Mouse (Mus musculus) embryonic facial prominence, embryonic 13.5 days (tissue): Measurements from ENCODE around the gene Mipol1. TPM values are rescaled to one million over a fixed set of nuclear protein-coding genes. Genes with fewer than 3 reads are reported as not detected.

ENCODE experiments used
- ATAC-seq: fragments of 200-750 bp; cut with Nextera tagmentation; 2 replicates; pipeline ENCODE4 v1.8.0; 2017; ENCODE audit warnings: low read depth; ENCODE audit not compliant: insufficient number of reproducible peaks, insufficient read depth, low FRiP score, low TSS enrichment
- H3K27ac ChIP-seq: fragments of 300-500 bp; sonication (generic); 2 replicates; pipeline ENCODE4 v1.5.1; 2015; ENCODE audit warnings: moderate library complexity, mild to moderate bottlenecking, inconsistent platforms
- H3K27me3 ChIP-seq: fragments of 300-500 bp; sonication (generic); 2 replicates; pipeline ENCODE4 v1.6.1; 2015; ENCODE audit warnings: mild to moderate bottlenecking, inconsistent platforms
- H3K36me3 ChIP-seq: fragments of 300-500 bp; sonication (generic); 2 replicates; pipeline ENCODE4 v1.6.1; 2015; ENCODE audit warnings: mild to moderate bottlenecking, inconsistent platforms
- H3K4me1 ChIP-seq: fragments of 300-500 bp; sonication (generic); 2 replicates; pipeline ENCODE4 v1.6.1; 2015; ENCODE audit warnings: inconsistent platforms
- H3K4me2 ChIP-seq: fragments of 300-500 bp; sonication (generic); 2 replicates; pipeline ENCODE4 v1.6.1; 2015; ENCODE audit warnings: moderate library complexity, mild to moderate bottlenecking, inconsistent platforms
- H3K4me3 ChIP-seq: fragments of 300-500 bp; sonication (generic); 2 replicates; pipeline ENCODE4 v1.5.1; 2015; ENCODE audit warnings: mild to moderate bottlenecking, inconsistent platforms
- H3K9ac ChIP-seq: fragments of 300-500 bp; sonication (generic); 2 replicates; pipeline ENCODE4 v1.6.1; 2015; ENCODE audit warnings: mild to moderate bottlenecking, inconsistent platforms
- H3K9me3 ChIP-seq: fragments of 300-500 bp; sonication (generic); 2 replicates; pipeline ENCODE4 v1.6.1; 2016; ENCODE audit warnings: inconsistent platforms
- WGBS: fragments of 180-500 bp; shearing (Covaris S2); methylation state at CpG from one replicate; pipeline ENCODE4 v1.1.7; 2015; ENCODE audit warnings: mixed read lengths; 5-methylcytosine and 5-hydroxymethylcytosine counted together
- polyA plus RNA-seq: library from polyadenylated mRNA; unstranded; fragments of >200 nt; fragmentation: Nextera tagmentation; extraction: Ambion mirVana; gene quantifications from 2 replicates; pipeline ENCODE4 v1.2.1, GENCODE M21; 2015

Mipol1 gene
- polyA plus RNA-seq = 9.1 and 13.0 TPM in 2 replicates

- ATAC-seq = peak; percentile 93
- WGBS = under 1% methylated on average over 57 of the region's 58 CpGs
- H3K36me3 ChIP-seq = peaks cover 5% of the 10 kb centered on the region; the same call in 1 of the 2 replicates
Observed at GRCm38 (mm10) chr12:57230192-57230706, at the start of gene Mipol1, which contains the start of gene Prps1l3. Gene Mipol1, plus strand, starts transcription at chr12:57230427. Gene Prps1l3, plus strand, starts transcription at chr12:57230412.

GRCm38 (mm10) chr12:57184401-57185147 lies 45.7 kb upstream of the Mipol1 start:
- Histone ChIP-seq H3K36me3 (no peaks in the 10 kb centered on the region), H3K27ac (no peak overlapping the region), H3K4me2 (no peak overlapping the region), H3K4me3 (no peak overlapping the region), H3K4me1 (peaks cover 6% of the 10 kb centered on the region; the same call in 1 of the 2 replicates), H3K27me3 (peaks cover 14% of the 10 kb centered on the region), H3K9ac (no peak overlapping the region), H3K9me3 (no peaks in the 10 kb centered on the region)
- WGBS = 50% methylated on average over 2 of the region's 2 CpGs
- ATAC-seq = no peak

More at GRCm38 (mm10) chr12:57230192-57230706, at the start of gene Mipol1, which contains the start of gene Prps1l3:
- Histone ChIP-seq H3K4me2 (peak within 1 kb of the TSS; percentile 63), H3K9ac (peak within 1 kb of the TSS; percentile 93), H3K9me3 (no peaks in the 10 kb centered on the region), H3K27ac (peak within 1 kb of the TSS; percentile 93), H3K4me1 (peaks cover 7% of the 10 kb centered on the region), H3K27me3 (no peaks in the 10 kb centered on the region), H3K4me3 (peak within 1 kb of the TSS; percentile 79)

GRCm38 (mm10) chr12:57185475-57185874 lies 44.8 kb upstream of the Mipol1 start:
- Histone ChIP-seq H3K27ac (no peak overlapping the region), H3K9ac (no peak overlapping the region), H3K9me3 (no peaks in the 10 kb centered on the region), H3K4me1 (no peaks in the 10 kb centered on the region), H3K36me3 (no peaks in the 10 kb centered on the region), H3K4me2 (no peak overlapping the region), H3K4me3 (no peak overlapping the region), H3K27me3 (peaks cover 14% of the 10 kb centered on the region)
- 0% methylated on average over 1 of the region's 1 CpGs for WGBS
- no peak for ATAC-seq

GRCm38 (mm10) chr12:57186126-57186525 lies 44.1 kb upstream of the Mipol1 start:
- Histone ChIP-seq H3K27me3 (peaks cover 19% of the 10 kb centered on the region), H3K36me3 (no peaks in the 10 kb centered on the region), H3K27ac (no peak overlapping the region), H3K4me3 (no peak overlapping the region), H3K9ac (no peak overlapping the region), H3K4me2 (no peak overlapping the region), H3K4me1 (no peaks in the 10 kb centered on the region), H3K9me3 (no peaks in the 10 kb centered on the region)
- 73% methylated on average over 2 of the region's 2 CpGs for WGBS
- ATAC-seq = no peak

DNA sequence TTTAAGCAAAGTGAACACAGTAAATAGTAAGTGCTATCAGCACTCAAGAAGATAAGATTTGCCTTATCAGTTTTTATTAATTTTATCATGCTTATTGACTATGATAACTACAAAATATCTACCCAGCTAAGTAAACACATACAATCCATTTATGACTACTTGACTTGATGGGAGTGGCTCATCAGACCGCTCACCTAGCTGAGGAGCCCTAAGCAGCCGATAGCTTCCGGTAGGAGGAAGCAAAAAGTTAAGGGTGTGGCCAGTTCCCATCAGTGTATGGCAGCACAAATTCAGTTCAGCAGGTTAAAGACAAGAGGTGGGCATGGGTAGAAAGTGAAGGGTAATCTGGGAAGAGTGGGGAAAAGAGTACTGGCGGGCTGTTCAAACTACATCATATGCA lies 43.2 kb upstream of the Mipol1 start:
- 87% methylated on average over 4 of the region's 4 CpGs for WGBS
- Histone ChIP-seq H3K27me3 (peaks cover 23% of the 10 kb centered on the region), H3K4me3 (no peak overlapping the region), H3K4me1 (no peaks in the 10 kb centered on the region), H3K9ac (no peak overlapping the region), H3K9me3 (no peaks in the 10 kb centered on the region), H3K36me3 (no peaks in the 10 kb centered on the region), H3K4me2 (no peak overlapping the region), H3K27ac (no peak overlapping the region)
- no peak for ATAC-seq

- no peak for ATAC-seq
- H3K9me3 ChIP-seq = no peaks in the 10 kb centered on the region
- WGBS = 39% methylated on average over 3 of the region's 3 CpGs
Observed at GRCm38 (mm10) chr12:57194609-57195008, 35.6 kb upstream of the Mipol1 start.

DNA sequence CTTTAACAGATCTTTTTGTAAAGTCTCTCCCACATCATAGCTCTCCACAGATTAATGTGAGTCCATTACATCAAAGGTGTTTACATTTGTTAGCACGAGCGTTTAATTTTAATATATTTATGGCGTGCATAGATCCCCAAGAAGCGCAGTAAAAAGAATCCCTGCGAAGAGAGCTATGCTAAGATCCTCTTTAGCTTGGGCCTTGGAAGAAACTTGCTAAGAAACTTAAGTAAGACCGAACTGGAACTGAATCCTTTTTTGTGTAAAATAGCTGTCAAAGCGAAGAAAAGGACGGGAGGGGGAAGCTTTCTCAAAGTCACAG lies 34.0 kb upstream of the Mipol1 start:
- Histone ChIP-seq H3K9me3 (no peaks in the 10 kb centered on the region), H3K4me1 (no peaks in the 10 kb centered on the region), H3K27ac (no peak overlapping the region), H3K9ac (peak overlapping the region; percentile 75; the same call in 1 of the 2 replicates), H3K4me2 (peak overlapping the region; percentile 84), H3K4me3 (peak overlapping the region; percentile 54), H3K36me3 (no peaks in the 10 kb centered on the region), H3K27me3 (peaks cover 40% of the 10 kb centered on the region)
- ATAC-seq = no peak
- 11% methylated on average over 8 of the region's 8 CpGs for WGBS

More at GRCm38 (mm10) chr12:57194609-57195008, 35.6 kb upstream of the Mipol1 start:
- peaks cover 46% of the 10 kb centered on the region for H3K27me3 ChIP-seq
- H3K4me2 ChIP-seq = no peak overlapping the region
- H3K4me1 ChIP-seq = no peaks in the 10 kb centered on the region
- no peak overlapping the region for H3K27ac ChIP-seq
- H3K9ac ChIP-seq = no peak overlapping the region
- H3K36me3 ChIP-seq = no peaks in the 10 kb centered on the region
- H3K4me3 ChIP-seq = no peak overlapping the region

GRCm38 (mm10) chr12:57196608-57197362 lies 33.4 kb upstream of the Mipol1 start:
- Histone ChIP-seq H3K9me3 (no peaks in the 10 kb centered on the region), H3K27me3 (peaks cover 37% of the 10 kb centered on the region), H3K27ac (no peak overlapping the region), H3K4me3 (peak overlapping the region; percentile 54), H3K36me3 (no peaks in the 10 kb centered on the region), H3K9ac (peak overlapping the region; percentile 75), H3K4me2 (peak overlapping the region; percentile 84), H3K4me1 (no peaks in the 10 kb centered on the region)
- ATAC-seq = peak; percentile 29; the same call in 1 of the 2 replicates
- WGBS = 1% methylated on average over 59 of the region's 59 CpGs

GRCm38 (mm10) chr12:57197363-57198026 lies 32.7 kb upstream of the Mipol1 start, which contains the start of gene Slc25a21:
Gene Slc25a21, minus strand, starts transcription at chr12:57197472.
- peak within 1 kb of the TSS; percentile 75 for H3K9ac ChIP-seq
- H3K4me1 ChIP-seq = no peaks in the 10 kb centered on the region
- H3K4me2 ChIP-seq = peak within 1 kb of the TSS; percentile 84
- H3K27ac ChIP-seq = no peak within 1 kb of the TSS
- peaks cover 37% of the 10 kb centered on the region for H3K27me3 ChIP-seq
- no peaks in the 10 kb centered on the region for H3K36me3 ChIP-seq
- ATAC-seq = no peak
- 62% methylated on average over 10 of the region's 10 CpGs for WGBS
- H3K4me3 ChIP-seq = peak within 1 kb of the TSS; percentile 54
- no peaks in the 10 kb centered on the region for H3K9me3 ChIP-seq

- no peak for ATAC-seq
- peaks cover 37% of the 10 kb centered on the region for H3K27me3 ChIP-seq
- no peaks in the 10 kb centered on the region for H3K4me1 ChIP-seq
- H3K9ac ChIP-seq = no peak overlapping the region
- H3K36me3 ChIP-seq = no peaks in the 10 kb centered on the region
- no peak overlapping the region for H3K27ac ChIP-seq
- H3K9me3 ChIP-seq = no peaks in the 10 kb centered on the region
- no peak overlapping the region for H3K4me2 ChIP-seq
- no peak overlapping the region for H3K4me3 ChIP-seq
Observed at GRCm38 (mm10) chr12:57198269-57198668, 32.0 kb upstream of the Mipol1 start.

DNA sequence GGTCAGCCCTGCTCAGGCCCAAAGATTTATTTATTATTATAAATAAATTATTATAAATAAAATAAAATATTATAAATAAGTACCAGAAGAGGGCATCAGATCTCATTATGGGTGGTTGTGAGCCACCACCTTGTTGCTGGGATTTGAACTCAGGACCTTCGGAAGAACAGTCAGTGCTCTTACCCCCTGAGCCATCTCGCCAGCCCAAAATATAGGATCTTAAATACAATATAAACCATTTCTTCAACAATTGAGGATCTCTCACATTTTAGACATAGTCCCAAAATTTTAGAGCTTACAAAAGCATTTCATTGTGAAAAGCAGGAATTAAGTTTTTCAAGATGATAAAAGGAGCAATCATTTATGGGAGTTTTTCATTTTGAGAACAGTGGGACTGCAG lies 30.8 kb upstream of the Mipol1 start:
- peaks cover 33% of the 10 kb centered on the region for H3K27me3 ChIP-seq
- H3K9me3 ChIP-seq = no peaks in the 10 kb centered on the region
- no peak overlapping the region for H3K9ac ChIP-seq
- ATAC-seq = no peak
- H3K36me3 ChIP-seq = no peaks in the 10 kb centered on the region
- WGBS = 89% methylated on average over 2 of the region's 2 CpGs
- H3K27ac ChIP-seq = no peak overlapping the region
- no peak overlapping the region for H3K4me3 ChIP-seq
- H3K4me2 ChIP-seq = no peak overlapping the region
- no peaks in the 10 kb centered on the region for H3K4me1 ChIP-seq
